Mouse (Mus musculus): ENCODE results near the gene Pspc1. TPM values are rescaled to one million over a fixed set of nuclear protein-coding genes. Genes with fewer than 3 reads are reported as not detected.

The Pspc1 gene
- 71.5 TPM for polyA plus RNA-seq (2017; shearing (Covaris generic))

DNA sequence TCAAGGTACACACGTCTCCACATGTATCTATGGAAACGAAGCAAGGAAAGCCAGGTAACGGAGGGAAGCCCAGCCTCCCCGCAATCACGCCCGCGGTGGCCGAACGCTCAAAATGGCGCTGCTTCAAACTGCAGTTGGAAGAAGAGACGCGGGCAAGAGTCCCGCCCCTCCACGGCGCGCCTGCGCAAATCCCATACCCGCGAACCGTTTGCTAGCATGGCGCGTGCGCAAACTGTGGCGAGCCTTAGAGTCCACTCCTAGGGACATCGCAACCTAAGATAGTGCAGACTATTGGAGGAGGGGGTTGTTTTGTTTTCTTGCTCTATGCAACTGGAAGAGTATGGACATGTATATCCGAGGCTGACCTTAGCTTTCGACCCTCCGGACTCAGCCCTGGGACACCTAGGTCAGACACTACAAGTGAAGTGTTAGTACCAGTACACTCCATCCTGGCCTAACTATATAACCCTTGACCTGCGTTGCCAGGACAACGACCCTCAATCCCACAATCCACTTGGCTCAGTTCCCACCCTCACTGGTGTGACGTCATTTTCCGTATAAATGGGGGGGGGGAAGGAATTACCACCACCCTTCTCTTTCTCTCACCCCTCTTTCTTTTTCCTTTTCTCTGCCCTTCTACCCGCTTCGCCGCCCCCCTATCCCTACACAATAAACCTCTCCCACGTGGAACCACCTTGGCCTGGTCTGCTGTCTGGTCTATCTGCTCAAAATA lies at the start of gene Pspc1:
Gene Pspc1 (minus strand): TSS at position 117 of the 733 bp plus-strand sequence.

DNA sequence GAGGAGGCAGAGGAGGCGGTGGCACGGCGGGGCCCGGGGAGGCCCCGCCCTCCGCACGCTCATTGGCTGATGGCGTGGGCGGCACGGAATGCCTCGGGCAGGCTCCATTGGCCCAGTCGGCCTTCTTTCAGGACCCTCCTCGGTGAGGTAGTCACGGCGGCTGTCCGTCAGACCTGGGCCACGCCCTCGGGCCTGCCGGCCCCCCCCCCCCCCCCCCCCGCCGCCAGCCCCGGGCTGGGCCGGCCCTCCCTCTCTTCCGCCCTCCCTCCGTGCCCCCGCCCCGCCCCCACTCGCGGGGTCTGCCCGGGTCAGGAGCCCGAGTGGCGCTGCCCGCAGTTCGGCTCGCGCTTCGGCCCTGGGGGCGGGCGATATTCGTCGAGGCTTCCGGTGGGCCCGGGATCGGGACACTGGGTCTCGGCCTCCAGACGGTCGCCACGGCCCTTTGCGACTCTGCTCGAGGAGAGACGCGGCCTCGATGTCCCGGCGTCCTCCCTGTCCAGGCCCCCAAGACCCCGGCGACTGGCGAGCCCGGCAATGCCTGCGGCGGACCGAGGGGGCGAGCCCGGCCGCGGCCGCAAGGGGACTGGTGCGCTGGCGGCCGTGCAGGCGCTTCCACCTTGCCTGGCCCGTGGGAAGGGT lies 33.7 kb upstream of the Pspc1 start, which contains the start of gene Zmym5:
Gene Zmym5 (minus strand): TSS at position 16 of the 639 bp plus-strand sequence.

Other genes with a start within 250 kb of the Pspc1 start
- 4.9 TPM for gene Cenpj, start 202.9 kb downstream of the Pspc1 start, polyA plus RNA-seq (2017; shearing (Covaris generic))
- gene Parp4, start 202.7 kb downstream of the Pspc1 start, polyA plus RNA-seq (2017; shearing (Covaris generic)), result 18.9 TPM
- gene Mphosph8, start 110.1 kb downstream of the Pspc1 start, polyA plus RNA-seq (2017; shearing (Covaris generic)), result 28.6 TPM
- gene Zmym5, start 33.4 kb upstream of the Pspc1 start, polyA plus RNA-seq (2017; shearing (Covaris generic)), result 59.6 TPM
- gene Zmym2, start 108.3 kb upstream of the Pspc1 start, polyA plus RNA-seq (2017; shearing (Covaris generic)), result 70.4 TPM

Data from effector memory CD4-positive, alpha-beta T cell, adult 5 months (primary cell).